Mouse (Mus musculus) lung, adult 2 months (tissue): ENCODE measurements around the gene Ndufb4. TPM values are rescaled to one million over a fixed set of nuclear protein-coding genes. Genes with fewer than 3 reads are reported as not detected.

Experiments used
- DNase-seq: peaks from one replicate; pipeline ENCODE4 v3.0.0; 2022
- H3K4me1 ChIP-seq: fragments of 200-500 bp; 2 replicates; pipeline ENCODE4 v1.6.1; 2011; ENCODE audit warnings: low read length; ENCODE audit not compliant: control insufficient read depth, insufficient read depth
- H3K4me3 ChIP-seq: fragments of 200-500 bp; replicated peaks from 2 replicates; pipeline ENCODE3; 2011; ENCODE audit warnings: low read depth, mild to moderate bottlenecking, control low read depth, low read length; ENCODE audit errors: extremely low read depth
- CTCF ChIP-seq: fragments of 200-500 bp; IDR thresholded peaks from 2 replicates; pipeline ENCODE4 v1.5.1; 2011; ENCODE audit warnings: mild to moderate bottlenecking, low read length, control low read depth; ENCODE audit not compliant: insufficient read depth
- POLR2A ChIP-seq: fragments of 200-500 bp; IDR thresholded peaks from 2 replicates; pipeline ENCODE4 v1.6.1; 2011; ENCODE audit warnings: low read depth, mild to moderate bottlenecking, control low read depth, low read length, borderline replicate concordance; ENCODE audit errors: extremely low read depth
- WGBS: fragments of 180-500 bp; shearing (Covaris S2); methylation state at CpG from one replicate; pipeline ENCODE4 v1.1.7; 2018; 5-methylcytosine and 5-hydroxymethylcytosine counted together
- polyA plus RNA-seq: library from polyadenylated mRNA; depleted of rRNA; stranded (reverse); fragments of >200 nt; gene quantifications from 2 replicates; pipeline ENCODE4 v1.2.3, GENCODE M21; 2012

Gene Ndufb4
- polyA plus RNA-seq, 1 experiment, result 56.6 TPM

- 72% methylated on average over 2 of the region's 2 CpGs for WGBS
- TF ChIP-seq POLR2A, result no peak
- no peak for TF ChIP-seq CTCF
- no peak overlapping the region for H3K4me3 ChIP-seq
- H3K4me1 ChIP-seq, result peaks cover 13% of the 10 kb centered on the region
- DNase-seq, result no peak
Measured at GRCm38 (mm10) chr16:37680216-37680615, 26.0 kb upstream of the Ndufb4 start.

GRCm38 (mm10) chr16:37677586-37677985 is 23.3 kb upstream of the Ndufb4 start:
- no peak for TF ChIP-seq POLR2A
- TF ChIP-seq CTCF, result no peak
- Histone ChIP-seq H3K4me3 (no peak overlapping the region), H3K4me1 (no peaks in the 10 kb centered on the region)
- DNase-seq, result no peak
- 79% methylated on average over 8 of the region's 8 CpGs for WGBS

GRCm38 (mm10) chr16:37676677-37677072 is 22.4 kb upstream of the Ndufb4 start:
- no peak for TF ChIP-seq POLR2A
- TF ChIP-seq CTCF, result no peak
- WGBS, result 57% methylated on average over 4 of the region's 4 CpGs

GRCm38 (mm10) chr16:37676024-37676676 is 21.9 kb upstream of the Ndufb4 start:
- TF ChIP-seq CTCF (no peak), POLR2A (no peak)
- no peak overlapping the region for H3K4me3 ChIP-seq
- no peak for DNase-seq
- H3K4me1 ChIP-seq, result no peaks in the 10 kb centered on the region
- WGBS, result 60% methylated on average over 17 of the region's 17 CpGs

More at GRCm38 (mm10) chr16:37676677-37677072, 22.4 kb upstream of the Ndufb4 start:
- DNase-seq, result no peak
- Histone ChIP-seq H3K4me3 (no peak overlapping the region), H3K4me1 (no peaks in the 10 kb centered on the region)

- TF ChIP-seq POLR2A, result no peak
- no peak for TF ChIP-seq CTCF
- H3K4me3 ChIP-seq, result no peak overlapping the region
- no peak for DNase-seq
- no peaks in the 10 kb centered on the region for H3K4me1 ChIP-seq
- WGBS, result 87% methylated on average over 5 of the region's 5 CpGs
Measured at GRCm38 (mm10) chr16:37675326-37675725, 21.1 kb upstream of the Ndufb4 start.

- H3K4me3 ChIP-seq, result no peak overlapping the region
- no peaks in the 10 kb centered on the region for H3K4me1 ChIP-seq
- TF ChIP-seq CTCF, result no peak
- TF ChIP-seq POLR2A, result no peak
- WGBS, result 26% methylated on average over 4 of the region's 4 CpGs
- no peak for DNase-seq
Measured at GRCm38 (mm10) chr16:37670666-37671283, 16.5 kb upstream of the Ndufb4 start.

GRCm38 (mm10) chr16:37665394-37665935 is 11.2 kb upstream of the Ndufb4 start:
- TF ChIP-seq POLR2A (no peak), CTCF (no peak)
- DNase-seq, result no peak
- Histone ChIP-seq H3K4me3 (no peak overlapping the region), H3K4me1 (no peaks in the 10 kb centered on the region)
- WGBS, result 54% methylated on average over 5 of the region's 5 CpGs

GRCm38 (mm10) chr16:37663643-37664459 is 9.6 kb upstream of the Ndufb4 start:
- TF ChIP-seq POLR2A (no peak), CTCF (no peak)
- 63% methylated on average over 9 of the region's 9 CpGs for WGBS
- H3K4me3 ChIP-seq, result no peak overlapping the region
- no peaks in the 10 kb centered on the region for H3K4me1 ChIP-seq
- DNase-seq, result no peak

GRCm38 (mm10) chr16:37656796-37657195 is 2.5 kb upstream of the Ndufb4 start:
- DNase-seq, result no peak
- H3K4me1 ChIP-seq, result peaks cover 8% of the 10 kb centered on the region
- H3K4me3 ChIP-seq, result no peak overlapping the region
- TF ChIP-seq CTCF (no peak), POLR2A (no peak)
- WGBS, result 87% methylated on average over 7 of the region's 7 CpGs
